Mouse (Mus musculus) spleen, adult 2 months (tissue): ENCODE measurements around the gene Fam189a1. TPM values are rescaled to one million over a fixed set of nuclear protein-coding genes. Genes with fewer than 3 reads are reported as not detected.

Experiments used
- DNase-seq, 2 experiments: peaks; one replicate each; pipeline versions ENCODE4 v3.0.0 to v3.0.0-alpha.2; 2012 to 2021; ENCODE audit warnings: low spot score in 2 of 2, low read depth in 1 of 2
- H3K27ac ChIP-seq: fragments of 200-500 bp; 2 replicates; pipeline ENCODE4 v1.5.1; 2012; ENCODE audit warnings: low read length, inconsistent platforms; ENCODE audit not compliant: insufficient read depth
- H3K27me3 ChIP-seq: fragments of 200-500 bp; 2 replicates; pipeline ENCODE4 v1.6.1; 2012; ENCODE audit warnings: mild to moderate bottlenecking, moderate library complexity, low read length, inconsistent platforms; ENCODE audit not compliant: control insufficient read depth, insufficient read depth
- H3K36me3 ChIP-seq: fragments of 200-500 bp; 2 replicates; pipeline ENCODE4 v1.6.1; 2012; ENCODE audit warnings: mild to moderate bottlenecking, low read length, inconsistent platforms; ENCODE audit not compliant: control insufficient read depth, insufficient read depth
- H3K4me1 ChIP-seq: fragments of 200-500 bp; 2 replicates; pipeline ENCODE4 v1.6.1; 2011; ENCODE audit warnings: inconsistent platforms; ENCODE audit not compliant: control insufficient read depth, insufficient read depth, insufficient read length
- H3K4me3 ChIP-seq: fragments of 200-500 bp; 2 replicates; pipeline ENCODE4 v1.5.1; 2011; ENCODE audit warnings: mild to moderate bottlenecking, inconsistent platforms; ENCODE audit not compliant: insufficient read depth, insufficient read length; ENCODE audit errors: extremely low read depth
- CTCF ChIP-seq: fragments of 200-500 bp; IDR thresholded peaks from 2 replicates; pipeline ENCODE4 v1.5.1; 2011; ENCODE audit warnings: mild to moderate bottlenecking, inconsistent platforms; ENCODE audit not compliant: insufficient read depth, insufficient read length, insufficient replicate concordance; ENCODE audit errors: extremely low read depth
- POLR2A ChIP-seq: fragments of 200-500 bp; IDR thresholded peaks from 2 replicates; pipeline ENCODE4 v1.6.1; 2011; ENCODE audit warnings: low read depth, low read length, inconsistent platforms
- WGBS: fragments of 180-500 bp; shearing (Covaris S2); methylation state at CpG from one replicate; pipeline ENCODE4 v1.1.7; 2018; 5-methylcytosine and 5-hydroxymethylcytosine counted together
- polyA plus RNA-seq: library from polyadenylated mRNA; depleted of rRNA; stranded (reverse); fragments of >200 nt; gene quantifications from 2 replicates; pipeline ENCODE4 v1.2.3, GENCODE M21; 2012

Fam189a1 gene
- polyA plus RNA-seq, 1 experiment = 0.04 TPM

- no peaks in the 10 kb centered on the region for H3K4me1 ChIP-seq
- H3K27me3 ChIP-seq = no peaks in the 10 kb centered on the region
- no peak overlapping the region for H3K27ac ChIP-seq
- TF ChIP-seq CTCF (no peak), POLR2A (no peak)
- H3K4me3 ChIP-seq = no peak overlapping the region
- no peak for DNase-seq
- no peaks in the 10 kb centered on the region for H3K36me3 ChIP-seq
- WGBS = 73% methylated on average over 5 of the region's 5 CpGs
Observed at GRCm38 (mm10) chr7:65064638-65065037, 91.7 kb downstream of the Fam189a1 start.

GRCm38 (mm10) chr7:65064096-65064495 lies 92.3 kb downstream of the Fam189a1 start:
- no peaks in the 10 kb centered on the region for H3K4me1 ChIP-seq
- H3K4me3 ChIP-seq = no peak overlapping the region
- DNase-seq = no peak

GRCm38 (mm10) chr7:65060163-65060799 lies 96.1 kb downstream of the Fam189a1 start:
- Histone ChIP-seq H3K4me3 (no peak overlapping the region), H3K4me1 (no peaks in the 10 kb centered on the region), H3K27me3 (no peaks in the 10 kb centered on the region), H3K27ac (no peak overlapping the region), H3K36me3 (no peaks in the 10 kb centered on the region)
- TF ChIP-seq POLR2A = no peak
- TF ChIP-seq CTCF = no peak
- DNase-seq = no peak
- 79% methylated on average over 7 of the region's 7 CpGs for WGBS

More at GRCm38 (mm10) chr7:65064096-65064495, 92.3 kb downstream of the Fam189a1 start:
- no peaks in the 10 kb centered on the region for H3K27me3 ChIP-seq
- 72% methylated on average over 3 of the region's 3 CpGs for WGBS
- TF ChIP-seq CTCF (no peak), POLR2A (no peak)
- H3K27ac ChIP-seq = no peak overlapping the region
- no peaks in the 10 kb centered on the region for H3K36me3 ChIP-seq

- H3K27me3 ChIP-seq = no peaks in the 10 kb centered on the region
- H3K4me1 ChIP-seq = no peaks in the 10 kb centered on the region
- no peak overlapping the region for H3K27ac ChIP-seq
- no peak for TF ChIP-seq CTCF
- no peak for TF ChIP-seq POLR2A
- no peaks in the 10 kb centered on the region for H3K36me3 ChIP-seq
- no peak for DNase-seq
- WGBS = 92% methylated on average over 6 of the region's 6 CpGs
- H3K4me3 ChIP-seq = no peak overlapping the region
Observed at GRCm38 (mm10) chr7:65056864-65057263, 99.5 kb downstream of the Fam189a1 start.

GRCm38 (mm10) chr7:65051986-65052385 lies 104.4 kb downstream of the Fam189a1 start:
- TF ChIP-seq POLR2A = no peak
- TF ChIP-seq CTCF = no peak
- no peak for DNase-seq
- H3K4me3 ChIP-seq = no peak overlapping the region
- 63% methylated on average over 1 of the region's 1 CpGs for WGBS
- no peak overlapping the region for H3K27ac ChIP-seq
- no peaks in the 10 kb centered on the region for H3K27me3 ChIP-seq
- no peaks in the 10 kb centered on the region for H3K4me1 ChIP-seq
- no peaks in the 10 kb centered on the region for H3K36me3 ChIP-seq

- Histone ChIP-seq H3K36me3 (no peaks in the 10 kb centered on the region), H3K4me1 (no peaks in the 10 kb centered on the region), H3K27ac (no peak overlapping the region), H3K27me3 (no peaks in the 10 kb centered on the region), H3K4me3 (no peak overlapping the region)
- no peak for TF ChIP-seq CTCF
- no peak for TF ChIP-seq POLR2A
- no peak for DNase-seq
- 89% methylated on average over 18 of the region's 18 CpGs for WGBS
Observed at GRCm38 (mm10) chr7:65049236-65049954, 107.0 kb downstream of the Fam189a1 start.

- Histone ChIP-seq H3K27me3 (no peaks in the 10 kb centered on the region), H3K4me1 (no peaks in the 10 kb centered on the region), H3K27ac (no peak overlapping the region), H3K4me3 (no peak overlapping the region), H3K36me3 (no peaks in the 10 kb centered on the region)
- TF ChIP-seq POLR2A (no peak), CTCF (no peak)
- no peak for DNase-seq
- WGBS = 81% methylated on average over 5 of the region's 5 CpGs
Observed at GRCm38 (mm10) chr7:65047700-65048099, 108.7 kb downstream of the Fam189a1 start.
